Mouse (Mus musculus) G1E (cell line): ENCODE measurements around the gene Mok.

Source experiments
- CTCF ChIP-seq: IDR thresholded peaks from 2 replicates; pipeline ENCODE4 v1.5.1; 2012; ENCODE audit warnings: low read depth, low read length, inconsistent platforms, mixed read lengths
- GATA1 ChIP-seq: IDR thresholded peaks from 2 replicates; pipeline ENCODE4 v1.6.1; 2012; ENCODE audit warnings: borderline replicate concordance, low read length, inconsistent platforms, mixed read lengths
- TAL1 ChIP-seq: conservative IDR thresholded peaks from 2 replicates; pipeline ENCODE4 v1.6.1; 2012; ENCODE audit warnings: low read depth, low read length, inconsistent platforms, mixed read lengths

DNA sequence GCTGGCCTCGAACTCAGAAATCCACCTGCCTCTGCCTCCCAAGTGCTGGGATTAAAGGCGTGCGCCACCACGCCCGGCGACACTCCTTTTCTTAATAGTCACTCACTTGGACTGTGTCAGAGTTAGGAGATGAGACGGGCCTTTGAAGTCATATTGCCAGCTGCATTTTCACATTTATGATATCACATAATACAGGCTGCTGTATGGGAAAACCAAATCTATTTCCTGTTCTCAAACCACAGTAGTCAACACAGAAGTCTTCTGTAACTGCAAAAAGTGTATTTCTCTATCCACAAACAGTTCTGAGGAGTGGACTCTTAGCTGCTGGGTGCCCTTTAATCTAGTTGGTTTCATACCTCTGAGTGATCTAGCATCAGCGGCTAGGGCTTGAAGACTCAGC is 81.8 kb downstream of the Mok start:
- TF ChIP-seq CTCF (no peak), GATA1 (no peak), TAL1 (no peak)
